Mouse (Mus musculus) natural killer cell, adult 2 months (primary cell): ENCODE data around the gene Atp13a3.
A peak's percentile ranks its signal among the peaks of the same experiment; 100 is the strongest.

Experiments used
- DNase-seq, 2 experiments: peaks; one replicate each; pipeline ENCODE4 v3.0.0; 2022; ENCODE audit warnings: low spot score in 2 of 2

Atp13a3 gene

DNA sequence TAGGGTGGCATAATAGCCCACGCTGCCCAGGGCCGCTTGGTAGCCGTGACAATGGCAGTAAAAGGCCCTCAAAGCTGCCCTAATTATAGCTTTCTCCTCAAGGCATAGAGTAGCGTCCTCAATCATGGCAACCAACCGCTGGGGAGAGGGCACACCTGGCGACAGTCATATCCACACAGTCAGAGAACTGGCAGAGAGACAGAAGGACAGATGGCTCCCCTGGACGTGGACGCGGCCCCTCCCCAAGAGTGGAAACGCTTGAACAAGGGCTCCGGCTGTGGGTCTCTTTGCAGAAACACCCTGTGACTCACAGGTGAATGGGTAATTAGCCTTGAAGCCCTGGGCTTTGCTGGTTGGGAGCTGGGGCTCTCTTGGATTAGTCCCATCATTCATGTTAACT is 127.4 kb downstream of the Atp13a3 start:
- DNase-seq: no peak

- no peak for DNase-seq
Observed at GRCm38 (mm10) chr16:30275558-30276340, 130.0 kb downstream of the Atp13a3 start.

- DNase-seq: no peak
Observed at GRCm38 (mm10) chr16:30273065-30273464, 132.7 kb downstream of the Atp13a3 start.

DNA sequence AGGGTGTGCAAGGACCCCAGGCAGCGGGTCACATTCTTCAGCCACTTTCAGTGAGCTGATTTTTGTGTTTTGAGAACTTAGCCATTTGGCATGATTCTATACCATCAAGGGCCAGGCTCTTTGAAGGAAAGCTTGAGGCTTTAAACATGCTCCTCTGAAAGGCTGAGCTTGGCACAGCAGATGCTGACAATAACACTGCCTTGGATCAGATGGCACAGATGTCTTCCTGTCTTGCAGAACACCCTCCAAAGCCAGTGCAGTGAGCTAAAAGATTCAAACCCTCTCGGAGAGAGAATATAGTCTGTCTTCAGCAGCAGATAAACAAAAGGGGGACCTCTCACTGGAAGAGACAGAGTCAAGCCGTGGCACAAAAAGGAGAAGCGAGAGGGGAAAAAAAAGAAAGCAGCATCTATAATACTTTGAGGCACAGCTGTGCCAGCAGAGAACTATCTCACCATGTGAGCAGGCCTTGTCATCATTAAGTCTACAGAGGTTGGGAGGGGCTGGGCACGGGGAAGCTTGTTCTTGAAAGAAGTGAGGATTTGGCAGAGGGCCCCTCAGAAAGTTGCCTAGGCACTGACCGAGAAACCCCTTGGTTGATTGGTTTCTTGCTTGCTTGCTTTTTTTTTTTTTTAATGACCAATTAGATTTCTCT is 133.7 kb downstream of the Atp13a3 start:
- DNase-seq: peak in 1 of 2 experiments; percentile 9

- no peak for DNase-seq
Observed at GRCm38 (mm10) chr16:30271223-30271761, 134.5 kb downstream of the Atp13a3 start.

DNA sequence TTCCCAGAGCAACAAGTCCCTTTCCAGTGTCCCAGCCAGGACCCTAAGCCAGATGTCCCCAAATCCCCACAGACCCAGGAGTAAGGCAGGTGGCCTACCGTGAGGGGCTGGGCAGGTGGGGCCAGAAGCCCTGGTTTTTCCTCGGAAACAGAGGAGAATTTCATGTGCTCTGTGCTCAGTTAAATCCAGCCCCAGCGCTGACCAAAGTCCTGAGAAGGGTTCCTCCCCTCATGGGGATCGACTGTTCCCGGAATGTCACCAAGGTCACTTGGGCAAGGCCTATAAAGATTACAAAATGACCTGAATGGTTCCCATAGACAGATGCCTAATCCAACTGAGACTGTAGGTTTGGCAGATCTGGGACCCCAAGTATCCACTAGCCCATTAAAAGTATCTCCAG is 138.4 kb downstream of the Atp13a3 start, which contains the start of gene Cpn2:
Cpn2 (minus strand) TSS at position 141 of the 400 bp plus-strand sequence.
- DNase-seq: no peak

- no peak for DNase-seq
Observed at GRCm38 (mm10) chr16:30266561-30266960, 139.2 kb downstream of the Atp13a3 start.

DNA sequence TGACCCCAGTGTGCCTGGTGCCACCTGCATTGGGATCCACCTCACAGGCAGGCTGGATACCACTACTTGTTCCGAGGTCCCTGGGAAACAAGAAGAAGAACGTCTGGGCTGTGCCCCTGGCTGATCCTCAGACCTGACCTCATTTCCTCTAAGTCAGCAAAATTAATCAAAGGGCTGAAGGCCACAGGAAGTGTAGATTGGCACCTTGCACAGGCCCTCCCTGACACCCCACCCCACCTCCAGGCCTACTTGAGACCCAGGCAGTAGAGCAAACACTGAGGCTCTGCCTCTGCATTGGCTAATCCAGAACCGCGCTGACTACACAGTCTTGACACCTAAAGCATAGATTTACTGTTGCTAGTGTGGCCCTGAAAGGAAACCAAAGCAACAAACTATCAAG is 140.2 kb downstream of the Atp13a3 start:
- DNase-seq: peak; percentile 38 to 51

GRCm38 (mm10) chr16:30263156-30263555 is 142.6 kb downstream of the Atp13a3 start:
- DNase-seq: no peak

DNA sequence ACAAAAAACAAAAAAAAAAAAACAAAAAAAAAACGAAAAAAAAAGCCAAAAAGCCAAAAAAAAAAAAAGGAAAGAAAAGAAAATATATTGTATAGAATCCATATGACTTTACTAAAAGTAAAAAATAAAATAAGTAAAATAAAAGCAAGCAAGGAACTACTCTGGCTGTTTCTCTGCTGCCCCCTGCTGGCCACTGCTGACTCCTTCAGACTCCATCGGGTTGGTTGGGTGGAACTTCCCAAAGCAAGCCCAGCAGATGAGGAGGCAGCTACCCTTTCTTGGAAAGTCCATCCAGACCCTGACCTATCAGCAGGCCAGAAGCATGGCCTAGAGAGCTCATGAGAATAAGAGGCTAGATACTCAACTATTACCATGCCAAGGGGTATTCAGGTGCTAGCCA is 143.1 kb downstream of the Atp13a3 start:
- peak; percentile 35 to 52 for DNase-seq
